Mouse (Mus musculus) CH12.LX (cell line): ENCODE data around the gene Lifr.

Experiments used
- BHLHE40 ChIP-seq: IDR thresholded peaks from 2 replicates; pipeline ENCODE4 v1.6.1; 2011; ENCODE audit warnings: mild to moderate bottlenecking, low read depth, low read length, improper control_type of control experiment
- CHD2 ChIP-seq: IDR thresholded peaks from 2 replicates; pipeline ENCODE4 v1.6.1; 2011; ENCODE audit warnings: low read length, improper control_type of control experiment
- CTCF ChIP-seq, 2 experiments: IDR thresholded peaks in 1 of 2; conservative IDR thresholded peaks in 1 of 2; 2 replicates each; pipeline ENCODE4 v1.5.1; 2011 to 2012; ENCODE audit warnings: low read depth in 2 of 2, low read length in 2 of 2, improper control_type of control experiment in 1 of 2, inconsistent platforms in 1 of 2, mild to moderate bottlenecking in 1 of 2, moderate library complexity in 1 of 2
- ELF1 ChIP-seq: IDR thresholded peaks from 2 replicates; pipeline ENCODE4 v1.6.1; 2014; ENCODE audit warnings: low read depth, mild to moderate bottlenecking, inconsistent platforms, low read length, improper control_type of control experiment
- EP300 ChIP-seq: IDR thresholded peaks from 2 replicates; pipeline ENCODE4 v1.6.1; 2011; ENCODE audit warnings: low read length, improper control_type of control experiment
- MEF2A ChIP-seq: IDR thresholded peaks from 2 replicates; pipeline ENCODE4 v1.6.1; 2014; ENCODE audit warnings: low read depth, mild to moderate bottlenecking, inconsistent platforms, low read length, improper control_type of control experiment, borderline replicate concordance
- POLR2A ChIP-seq: IDR thresholded peaks from 2 replicates; pipeline ENCODE4 v1.6.1; 2011; ENCODE audit warnings: low read depth, mild to moderate bottlenecking, improper control_type of control experiment, low read length
- USF1 ChIP-seq: IDR thresholded peaks from 2 replicates; pipeline ENCODE4 v1.6.1; 2014; ENCODE audit warnings: low read depth, mild to moderate bottlenecking, inconsistent platforms, low read length, improper control_type of control experiment

DNA sequence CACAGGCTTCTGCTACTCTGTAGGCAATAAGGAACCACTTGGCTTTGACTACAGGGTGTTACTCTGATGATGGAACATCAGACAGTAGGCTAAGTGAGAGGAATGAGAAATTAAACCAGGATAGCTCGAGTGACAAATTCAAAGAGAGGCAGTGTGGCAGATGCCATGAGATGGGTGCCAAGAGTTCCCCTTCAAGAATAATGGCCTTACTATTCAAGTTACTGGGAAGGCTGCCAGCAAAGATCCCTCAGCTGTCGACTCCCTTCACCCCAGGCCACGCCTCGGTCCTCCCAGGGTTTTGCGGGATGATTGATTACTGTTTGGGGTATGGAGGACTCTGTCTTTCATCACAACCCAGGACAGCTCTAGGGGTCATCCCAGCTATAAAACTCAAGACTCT, 28.4 kb downstream of the Lifr start:
- no peak for TF ChIP-seq CHD2
- TF ChIP-seq ELF1, result no peak
- TF ChIP-seq EP300, result no peak
- no peak for TF ChIP-seq CTCF (conservative IDR thresholded peaks at IDR 0.05 in 1 of 2, IDR thresholded peaks at IDR 0.05 in 1 of 2; ENCODE audit: low read depth in 2 of 2, low read length in 2 of 2)
- TF ChIP-seq BHLHE40, result no peak
- TF ChIP-seq POLR2A, result no peak
- no peak for TF ChIP-seq MEF2A
- TF ChIP-seq USF1, result no peak
